Mouse (Mus musculus) spleen, postnatal 36 days (tissue): ENCODE results near the gene Prss8.
A peak's percentile ranks its signal among the peaks of the same experiment; 100 is the strongest.
"Not testable (repeated sequence)": the region's sequence is repeated elsewhere in the genome, so short reads cannot be mapped to it uniquely, and the experiment has no call there.

Experiments used
- DNase-seq, 2 experiments: peaks; one replicate each; pipeline ENCODE4 v3.0.0; 2022; ENCODE audit warnings: low spot score in 2 of 2, mixed read lengths in 1 of 2

The Prss8 gene

DNA sequence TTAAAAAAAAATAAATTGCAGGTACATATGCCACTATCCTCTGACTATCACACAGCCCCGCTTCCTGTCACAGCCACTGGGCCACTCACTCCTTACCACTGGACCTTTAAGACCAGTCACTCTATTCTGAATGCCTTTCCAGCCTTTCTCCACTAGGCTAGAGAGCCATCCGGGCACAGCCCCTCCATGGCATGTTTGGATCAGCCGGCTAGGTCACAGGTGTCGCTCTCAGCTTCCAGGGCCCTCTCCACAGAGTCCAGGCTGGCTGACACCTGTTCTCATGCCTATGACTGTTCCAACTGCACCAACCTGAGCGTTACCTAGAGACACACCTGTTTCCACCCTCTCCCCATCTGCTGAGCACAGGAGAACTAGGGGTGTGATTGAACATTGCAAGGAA is 1.3 kb downstream of the Prss8 start:
- no peak for DNase-seq

DNA sequence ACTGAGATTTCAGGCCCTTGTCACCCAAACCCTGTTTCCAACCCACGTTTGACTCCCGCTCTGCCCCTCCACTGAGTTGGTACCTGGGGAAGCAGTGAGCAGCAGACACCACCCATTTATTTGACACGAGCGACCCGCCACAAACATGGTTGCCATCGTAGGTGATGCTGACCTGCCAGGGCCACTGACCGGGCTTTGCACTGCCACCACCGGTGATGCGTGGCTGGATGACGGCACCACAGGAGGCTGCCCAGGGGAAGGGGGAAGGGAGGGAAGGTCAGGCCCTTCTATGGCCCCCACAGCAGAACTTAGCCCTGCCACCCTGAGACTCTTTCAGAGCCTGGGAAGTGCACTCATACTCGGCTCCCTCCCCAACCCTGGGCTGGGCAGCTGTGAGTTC is 2.2 kb downstream of the Prss8 start:
- no peak for DNase-seq

DNA sequence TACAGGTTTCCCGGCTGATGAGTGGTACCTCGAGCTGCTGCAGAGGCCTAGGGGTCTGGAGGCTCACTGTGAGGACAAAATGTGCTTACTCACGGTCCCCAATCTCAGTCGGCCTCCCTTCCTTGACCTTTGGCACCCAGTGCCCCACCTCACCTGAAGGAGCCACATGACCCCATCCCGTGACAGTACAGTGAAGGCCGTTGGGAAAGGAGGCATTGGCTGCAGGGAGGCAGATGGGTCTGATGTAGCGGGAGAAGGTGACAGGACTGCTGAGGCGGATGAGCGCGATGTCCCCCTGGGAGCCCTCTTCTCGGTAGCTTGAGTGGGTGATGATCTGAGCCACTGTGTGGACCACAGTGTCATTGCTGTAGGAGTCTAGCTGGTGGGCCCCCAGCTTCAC is 3.1 kb downstream of the Prss8 start:
- no peak for DNase-seq

DNA sequence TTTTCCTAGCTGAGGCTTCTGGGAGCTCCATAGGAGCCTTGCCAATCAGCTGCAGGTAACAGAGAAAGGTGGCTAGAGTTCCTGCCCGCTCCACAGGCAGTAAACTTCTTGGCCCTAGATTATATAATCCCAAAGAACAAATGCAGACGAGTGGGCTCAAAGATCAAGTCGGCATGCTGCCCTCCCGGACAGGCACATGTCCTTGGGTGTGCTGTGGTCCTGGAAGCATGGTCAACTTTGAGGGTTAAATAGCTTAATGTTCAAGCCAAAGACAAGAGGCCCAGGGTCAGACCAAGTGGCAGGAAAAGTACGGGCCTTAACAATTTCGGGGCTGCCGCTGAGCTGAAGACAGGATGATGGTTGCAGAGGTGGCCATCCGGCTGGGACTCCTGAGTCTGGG is 3.8 kb downstream of the Prss8 start:
- no peak for DNase-seq

DNA sequence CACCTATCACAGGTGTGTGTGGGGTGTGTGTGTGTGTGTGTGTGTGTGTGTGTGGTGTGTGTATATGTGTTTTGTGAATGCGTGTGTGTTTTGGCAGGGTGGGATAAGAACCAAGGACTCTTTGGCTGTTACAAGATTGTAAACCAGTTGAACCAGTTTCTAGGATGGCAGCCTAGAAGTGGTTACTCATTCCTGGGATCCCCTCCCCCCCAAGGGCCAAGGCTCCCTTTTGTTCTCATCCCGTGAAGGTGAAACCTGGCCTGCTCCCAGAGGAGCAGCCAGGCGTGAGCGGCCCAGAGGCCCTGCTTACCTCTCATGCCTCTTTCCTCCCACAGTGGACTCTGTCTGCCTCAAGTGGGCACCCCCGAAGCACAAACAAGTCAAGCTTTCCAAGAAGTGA is 4.7 kb downstream of the Prss8 start:
- DNase-seq: no peak

DNA sequence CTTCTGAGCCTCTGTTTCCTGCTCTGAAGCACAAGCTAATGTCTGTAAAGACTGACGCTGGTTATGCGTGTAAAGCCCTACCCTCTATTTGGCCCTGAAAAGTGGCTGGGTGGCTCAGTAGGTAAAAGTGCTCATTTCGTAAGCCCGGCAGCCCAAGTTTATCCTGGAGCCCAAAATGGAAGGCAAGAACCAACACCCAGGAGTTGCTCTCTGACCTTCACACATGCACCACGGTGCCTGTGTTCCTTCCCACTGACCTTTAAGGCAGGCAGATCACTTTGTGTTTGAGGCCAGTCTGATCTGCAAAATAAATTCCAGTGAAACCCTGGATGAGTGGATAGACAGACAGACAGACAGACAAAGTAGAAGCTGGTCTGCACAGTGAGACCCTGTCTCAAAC is 6.2 kb downstream of the Prss8 start:
- no peak for DNase-seq

DNA sequence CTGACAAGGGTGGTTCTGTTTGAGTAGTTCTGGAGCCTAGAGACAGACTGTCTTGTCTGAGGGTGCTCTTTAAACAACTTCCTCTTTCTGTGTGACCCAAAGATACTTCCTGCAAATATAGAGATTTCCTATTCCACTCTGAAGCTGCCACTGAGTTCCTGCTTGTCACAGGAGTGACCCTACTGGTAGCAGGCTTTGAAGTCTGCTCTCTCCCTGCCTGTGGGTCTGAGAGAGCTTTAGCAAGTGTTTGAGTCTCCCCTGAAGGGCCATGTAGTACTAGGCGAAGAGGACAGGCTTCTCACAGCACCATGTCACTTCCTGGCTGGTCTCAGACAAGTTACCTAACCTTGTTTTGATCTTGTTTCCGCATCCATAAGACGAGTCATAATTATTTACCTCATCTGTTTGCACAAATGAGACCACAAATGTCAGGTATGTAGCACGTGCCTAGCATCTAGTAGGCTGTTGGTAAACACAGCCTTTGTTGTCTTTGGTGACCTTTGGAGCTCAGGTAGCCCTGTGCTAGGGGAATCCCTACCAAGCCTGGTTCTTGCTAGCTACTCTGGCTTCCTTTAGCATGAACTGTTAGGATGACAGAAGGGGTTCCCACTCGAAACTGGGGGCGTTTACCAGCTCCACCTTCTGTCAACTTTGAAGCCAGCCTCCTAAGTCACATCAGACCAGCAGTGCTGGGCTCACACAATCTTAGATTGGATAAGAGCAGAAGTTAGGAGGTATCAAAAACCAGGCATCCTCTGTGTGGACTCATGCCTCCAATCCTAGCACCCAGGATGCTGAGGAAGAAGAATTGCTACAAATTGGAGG is 7.2 kb downstream of the Prss8 start:
- peak; percentile 51 to 61 for DNase-seq

DNA sequence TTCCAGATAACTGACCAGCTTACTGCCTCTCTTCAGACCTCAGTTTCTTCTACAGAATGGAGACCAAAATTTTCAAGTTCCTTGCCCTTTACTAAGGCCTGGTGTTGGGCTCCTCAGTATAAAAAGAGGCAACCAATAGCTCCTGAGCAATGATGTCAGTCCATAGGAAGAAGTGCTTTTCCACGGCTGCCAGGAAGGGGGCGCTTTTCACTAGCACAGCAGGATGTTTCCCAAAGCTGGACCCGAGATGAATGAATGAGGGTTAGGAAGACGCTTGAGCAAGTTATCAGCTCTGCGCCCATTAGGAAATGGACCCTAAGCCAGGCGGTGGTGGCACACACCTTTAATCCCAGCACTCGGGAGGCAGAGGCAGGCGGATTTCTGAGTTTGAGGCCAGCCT is 8.4 kb downstream of the Prss8 start:
- DNase-seq: peak in 1 of 2 experiments; percentile 33

DNA sequence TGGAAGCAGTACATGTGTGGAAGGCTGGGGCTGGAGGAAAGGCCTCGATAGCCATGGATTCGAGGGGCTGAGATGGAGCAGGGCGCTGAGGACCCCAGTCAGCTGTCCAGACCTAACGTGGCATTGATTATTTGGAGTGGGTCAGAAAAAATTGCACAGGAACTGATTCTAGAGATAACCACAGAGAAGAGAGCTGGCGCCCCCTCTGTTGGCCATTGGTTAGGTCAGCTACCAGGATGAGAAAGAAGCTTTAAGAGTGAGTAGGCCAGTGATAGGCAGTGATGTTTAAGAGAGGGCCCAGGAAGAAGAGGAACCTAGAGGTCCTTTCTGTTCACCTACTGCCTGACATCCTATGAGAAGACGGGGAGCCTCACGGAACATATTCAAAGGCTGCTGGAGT is 10.6 kb downstream of the Prss8 start:
- DNase-seq: no peak

DNA sequence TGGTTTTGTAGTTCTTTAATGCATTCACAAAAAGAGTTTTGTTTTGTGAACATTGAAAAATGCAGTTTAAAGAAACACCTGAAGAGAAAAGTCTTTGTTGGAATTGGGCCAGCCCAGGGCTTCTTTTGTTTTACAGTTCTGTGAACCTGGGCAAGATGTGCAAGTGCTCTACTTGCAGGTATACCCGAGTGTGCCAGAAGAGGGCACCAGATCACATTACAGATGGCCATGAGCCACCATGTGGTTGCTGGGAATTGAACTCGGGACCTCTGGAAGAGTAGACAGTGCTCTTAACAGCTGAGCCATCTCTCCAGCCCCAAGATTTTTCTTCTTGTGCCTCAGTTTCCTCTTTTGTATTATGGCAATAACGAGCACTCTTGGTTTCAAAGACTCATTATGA is 11.7 kb downstream of the Prss8 start:
- peak; percentile 52 to 59 for DNase-seq

DNA sequence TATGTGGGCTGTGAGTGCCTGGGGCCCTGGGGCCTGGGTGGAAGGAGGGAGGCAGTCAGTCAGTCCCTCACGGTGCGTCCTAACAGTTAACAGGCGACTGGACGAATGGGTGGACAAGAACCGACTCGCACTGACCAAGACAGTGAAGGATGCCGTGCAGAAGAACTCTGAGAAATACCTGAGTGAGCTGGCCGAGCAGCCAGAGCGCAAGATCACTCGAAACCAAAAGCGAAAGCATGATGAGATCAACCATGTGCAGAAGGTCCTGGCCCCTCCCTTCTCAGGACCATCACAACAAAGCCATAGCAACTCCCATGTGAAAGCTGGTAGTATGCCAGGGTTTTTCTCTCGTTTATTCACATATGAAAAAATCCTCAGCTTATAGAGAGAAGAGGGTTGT is 14.6 kb downstream of the Prss8 start:
- no peak for DNase-seq

DNA sequence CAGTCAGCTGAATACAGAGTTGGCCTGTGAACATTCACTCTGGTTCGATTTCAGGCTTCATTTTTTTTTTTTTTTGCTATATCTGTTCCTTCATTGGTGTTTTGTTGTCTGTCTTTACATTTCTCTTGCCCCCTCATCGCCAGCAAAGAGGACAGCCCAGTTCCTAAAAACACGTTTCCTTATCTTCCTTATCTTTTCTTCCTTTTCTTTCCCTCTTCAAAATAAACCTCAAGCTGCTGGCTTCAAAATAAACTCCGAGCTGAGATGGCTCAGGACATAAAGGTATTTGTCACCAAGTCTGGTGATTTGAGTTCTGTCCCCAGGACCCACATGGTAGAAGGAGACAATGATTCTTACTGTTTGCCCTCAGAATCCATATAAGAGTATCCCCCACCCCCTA is 17.0 kb downstream of the Prss8 start:
- no peak for DNase-seq

DNA sequence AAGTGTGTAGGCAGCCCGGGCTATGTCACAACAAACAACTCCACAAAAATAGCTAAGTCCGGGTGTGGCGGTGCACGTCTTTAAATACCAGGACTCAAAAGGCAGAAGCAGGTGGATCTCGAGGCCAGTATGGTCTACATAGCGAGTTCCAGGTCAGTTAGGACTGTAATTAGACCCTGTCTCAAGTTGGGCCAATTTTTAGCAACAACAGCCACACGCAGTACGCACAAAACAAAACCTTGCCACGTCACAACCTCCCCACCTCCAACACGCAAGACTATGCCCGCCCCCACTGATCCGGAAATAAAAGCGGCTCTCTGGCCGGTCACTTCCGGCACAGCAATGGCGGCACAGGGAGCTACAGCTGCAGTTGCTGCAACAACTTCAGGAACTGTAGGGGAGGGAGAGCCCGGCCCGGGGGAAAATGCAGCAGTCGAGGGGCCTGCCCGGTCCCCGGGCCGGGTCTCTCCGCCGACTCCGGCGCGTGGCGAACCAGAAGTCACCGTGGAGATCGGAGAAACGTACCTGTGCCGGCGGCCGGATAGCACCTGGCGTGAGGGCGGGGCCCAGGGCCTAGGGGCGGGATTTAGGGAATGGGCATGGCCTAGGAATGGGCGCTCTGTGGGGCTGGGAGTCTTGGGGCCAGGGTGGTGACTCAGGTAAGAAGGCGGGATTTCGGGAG is 17.6 kb downstream of the Prss8 start, which contains the start of gene Kat8:
Kat8 (plus strand) TSS at position 327 of the 682 bp plus-strand sequence.
- peak; percentile 82 to 85 for DNase-seq

DNA sequence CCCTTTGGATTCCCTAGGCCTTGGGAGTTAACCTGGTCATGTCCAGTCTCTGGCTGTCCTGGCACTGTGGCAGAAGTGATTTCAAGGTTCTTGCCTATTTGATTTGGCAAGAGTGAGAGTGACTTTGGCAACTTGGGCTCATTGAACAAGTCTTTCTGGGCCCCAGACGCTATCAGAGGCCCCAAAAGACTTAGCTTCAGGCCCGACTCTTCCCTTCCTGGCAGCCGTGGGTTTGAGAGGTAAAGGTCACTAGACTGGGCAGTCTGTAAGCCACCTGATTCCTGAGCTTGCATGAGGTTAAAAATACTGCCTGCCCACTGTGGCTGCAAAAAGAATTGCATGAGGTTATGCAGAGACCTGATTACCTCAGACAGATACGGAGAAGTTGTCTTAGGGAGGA is 21.2 kb downstream of the Prss8 start:
- DNase-seq: no peak

DNA sequence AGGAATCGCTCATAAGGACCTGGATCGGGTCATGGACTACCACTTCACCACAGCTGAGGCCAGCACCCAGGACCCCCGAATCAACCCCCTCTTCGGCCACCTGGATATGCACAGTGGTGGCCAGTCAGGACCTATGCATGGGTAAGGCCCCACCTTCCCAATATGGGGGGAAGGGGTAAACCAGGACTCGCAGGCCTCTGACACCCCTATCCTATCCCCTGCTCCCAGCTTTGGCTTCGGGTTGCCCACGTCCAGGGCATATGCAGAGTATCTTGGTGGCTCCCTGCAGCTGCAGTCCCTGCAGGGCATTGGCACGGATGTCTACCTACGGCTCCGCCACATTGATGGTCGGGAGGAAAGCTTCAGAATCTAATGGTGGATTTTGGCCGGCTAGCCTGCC is 22.0 kb downstream of the Prss8 start:
- no peak for DNase-seq

DNA sequence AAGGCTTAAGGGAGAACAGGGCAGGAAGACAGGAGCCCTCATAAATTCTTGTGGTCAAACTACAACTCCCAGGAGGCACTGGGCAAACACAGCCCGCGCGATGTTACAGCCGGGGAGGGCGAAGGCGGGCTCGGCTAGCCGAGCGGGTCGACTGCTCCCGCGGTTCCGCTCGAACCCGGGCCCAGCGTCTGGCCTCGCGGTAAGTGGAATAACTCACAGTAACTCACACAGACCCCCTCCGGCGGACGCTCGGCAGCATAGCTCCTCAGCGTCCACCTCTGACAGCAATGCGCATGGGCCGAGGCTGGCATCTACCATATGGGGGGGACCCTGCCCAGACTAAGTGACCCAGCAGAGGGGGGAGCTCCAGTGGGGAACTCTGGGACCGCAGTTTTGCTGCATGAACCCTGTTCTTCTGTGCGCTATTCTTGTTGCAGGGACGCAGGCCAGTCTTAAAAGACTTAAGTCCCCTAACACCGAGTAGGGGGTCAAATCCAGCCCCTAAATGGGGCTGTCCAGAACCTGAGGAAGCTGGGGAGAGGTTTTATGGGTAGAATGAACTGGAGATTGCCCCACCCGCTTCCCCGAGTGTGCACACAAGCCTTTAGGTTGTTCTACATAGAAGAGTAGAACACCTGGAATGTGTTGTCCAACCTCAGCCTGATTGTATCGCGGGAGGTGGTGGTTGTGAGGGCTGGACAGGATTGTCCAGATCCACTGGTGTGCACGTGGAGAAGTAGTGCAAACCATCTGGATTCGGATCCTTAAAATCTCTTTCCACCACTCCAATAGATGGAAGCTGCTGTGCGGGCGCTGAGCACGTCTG is 25.7 kb downstream of the Prss8 start, which contains the start of gene Bckdk:
Bckdk (plus strand) TSS at position 112 of the 826 bp plus-strand sequence.
- DNase-seq: peak; percentile 78 to 80

DNA sequence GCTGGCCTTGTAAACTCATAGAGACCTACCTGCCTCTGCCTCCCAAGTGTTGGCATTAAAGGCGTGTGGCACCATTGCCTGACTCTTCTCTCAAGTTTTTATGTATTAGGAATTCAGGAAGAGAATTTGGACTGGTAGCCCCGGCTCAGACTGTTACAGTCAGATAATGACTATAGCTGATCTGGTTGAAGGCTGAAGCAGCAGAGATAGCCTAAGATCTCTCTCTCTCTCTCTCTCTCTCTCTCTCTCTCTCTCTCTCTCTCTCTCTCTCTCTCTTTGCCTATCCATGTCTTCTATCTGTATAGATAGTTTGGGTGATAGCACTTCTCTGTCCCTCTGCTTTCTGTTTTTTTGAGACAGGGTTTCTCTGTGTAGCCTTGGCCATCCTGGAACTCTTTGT is 28.1 kb downstream of the Prss8 start:
- DNase-seq: no peak

DNA sequence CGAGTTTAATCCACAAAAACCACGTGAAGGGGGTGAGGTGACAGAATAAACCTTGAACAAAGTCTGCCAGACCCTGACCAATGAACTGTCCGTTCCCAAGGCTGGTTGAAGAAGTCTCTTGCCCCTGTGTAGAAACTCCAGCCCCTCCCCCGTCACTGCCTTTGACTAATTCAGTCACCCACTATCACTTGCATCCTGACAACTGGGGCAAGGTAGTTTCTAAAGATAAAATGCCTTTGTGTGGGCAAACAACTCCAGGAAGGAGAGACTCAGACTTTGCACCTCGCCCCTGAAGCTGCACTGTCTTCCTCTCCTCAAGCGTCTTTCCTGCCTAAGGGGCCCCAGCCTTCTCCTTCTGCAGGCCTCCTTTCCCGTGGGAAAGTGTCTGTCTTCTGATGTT is 29.9 kb downstream of the Prss8 start:
- DNase-seq: no peak

DNA sequence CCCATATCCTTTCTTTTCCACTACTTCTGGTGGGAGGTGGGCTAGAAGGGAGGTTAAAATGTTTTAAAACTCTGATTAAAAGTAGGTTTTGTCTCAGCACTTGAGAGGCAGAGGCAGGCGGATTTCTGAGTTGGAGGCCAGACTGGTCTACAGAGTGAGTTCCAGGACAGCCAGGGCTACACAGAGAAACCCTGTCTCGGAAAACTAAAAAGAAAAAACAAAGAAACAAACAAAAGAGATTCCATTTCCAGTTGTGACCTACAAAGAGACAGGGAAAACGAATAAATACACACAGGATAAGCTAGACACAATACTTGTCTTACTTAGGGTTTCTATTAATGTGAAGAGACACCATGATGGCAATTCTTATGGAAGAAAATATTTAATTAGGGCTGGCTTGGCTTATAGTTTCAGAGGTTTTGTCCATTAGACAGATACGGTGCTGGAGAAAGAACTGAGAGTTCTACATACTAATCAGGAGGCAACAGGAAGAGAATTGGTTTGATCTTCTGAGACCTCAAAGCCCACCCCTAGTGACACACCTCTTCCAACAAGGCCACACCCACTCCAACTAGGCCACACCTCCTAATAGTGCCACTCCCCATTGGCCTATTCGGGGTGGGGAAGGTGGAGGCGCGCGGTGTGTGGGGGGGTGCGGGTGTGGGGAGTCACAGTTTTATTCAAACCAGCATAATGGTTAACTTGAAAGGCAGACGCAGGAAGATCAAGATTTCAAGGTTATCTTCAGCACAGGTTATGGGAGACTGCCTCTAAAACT is 31.5 kb downstream of the Prss8 start:
- DNase-seq: peak; percentile 30 to 32

DNA sequence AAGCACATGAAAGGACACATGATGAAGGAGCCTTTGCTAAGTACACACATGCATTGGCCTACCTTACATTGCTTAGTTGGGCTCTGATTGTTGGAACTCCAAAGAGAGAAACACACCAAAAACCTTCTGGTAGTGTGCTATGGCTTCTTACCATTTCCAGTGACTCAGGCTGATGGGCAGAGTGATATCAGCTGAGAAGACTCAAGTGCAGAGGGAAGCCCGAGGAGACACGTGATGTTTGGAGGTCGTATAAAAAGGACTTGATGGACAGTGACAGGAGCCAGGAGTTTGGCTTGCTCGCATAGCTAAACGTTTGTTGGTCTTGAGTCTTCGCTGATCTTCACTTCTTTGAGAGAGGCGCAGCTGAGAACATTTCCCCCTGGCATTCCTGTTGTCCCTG is 32.4 kb downstream of the Prss8 start:
- DNase-seq: no peak

DNA sequence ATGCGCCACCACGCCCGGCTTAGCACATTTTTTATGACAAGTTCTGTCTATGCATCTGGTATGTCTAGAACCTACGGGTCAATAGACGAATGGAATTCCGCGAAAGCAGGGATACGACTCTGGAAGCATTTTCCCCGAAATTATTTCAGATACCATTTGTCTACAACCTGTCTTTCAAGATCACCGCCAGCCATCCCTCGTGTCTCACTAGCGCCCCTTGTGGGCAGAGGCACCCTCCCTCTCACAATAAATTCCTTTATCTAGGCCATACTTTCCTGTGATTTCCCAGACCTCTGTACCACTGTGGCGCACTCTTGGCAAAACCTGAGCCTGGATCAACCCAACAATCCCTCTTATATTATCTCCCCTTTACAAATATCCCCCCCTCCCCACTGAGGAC is 33.5 kb downstream of the Prss8 start:
- peak; percentile 47 to 71 for DNase-seq

DNA sequence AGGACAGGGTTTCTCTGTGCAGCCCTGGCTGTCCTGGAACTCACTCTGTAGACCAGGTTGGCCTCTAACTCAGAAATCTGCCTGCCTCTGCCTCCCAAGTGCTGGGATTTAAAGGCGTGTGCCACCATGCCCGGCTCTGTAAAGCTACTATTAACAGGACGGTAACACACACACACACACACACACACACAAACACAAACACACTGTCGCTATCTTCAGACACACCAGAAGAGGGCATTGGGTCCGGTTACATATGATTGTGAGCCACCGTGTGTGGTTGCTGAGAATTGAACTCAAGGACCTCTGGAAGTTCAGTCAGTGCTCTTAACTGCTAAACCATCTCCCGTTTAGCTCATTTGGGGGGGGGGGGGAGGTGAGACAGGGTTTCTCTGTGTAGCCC is 34.0 kb downstream of the Prss8 start:
- DNase-seq: not testable (repeated sequence)
